Mouse (Mus musculus) gastrocnemius, postnatal 14 days (tissue): ENCODE data around the gene Acsbg2. TPM values are rescaled to one million over a fixed set of nuclear protein-coding genes. Genes with fewer than 3 reads are reported as not detected.

ENCODE experiments used
- DNase-seq: peaks from one replicate; pipeline ENCODE4 v3.0.0; 2021; ENCODE audit warnings: mixed read lengths
- intact Hi-C: fragments of 180-260 bp; cut with DNase I; formaldehyde crosslinking; loops from one replicate; pipeline ENCODE4 v1.15.1; 2025; ENCODE audit warnings: low total_unique reads
- total RNA-seq, 2 experiments: library from RNA; stranded (reverse); gene quantifications; 2 replicates each; pipeline ENCODE4 v1.2.3; 2021

The Acsbg2 gene
- total RNA-seq, 2 experiments from 2014 or later = not detected

GRCm38 (mm10) chr17:56830411-56831110, 43.7 kb downstream of the Acsbg2 start, which contains the start of gene Rfx2:
Gene Rfx2 (minus strand): TSS chr17:56831013.
- DNase-seq = no peak
- intact Hi-C loops = no loop called here

- no peak for DNase-seq
- intact Hi-C loops = loop anchor here (5.0 kb wide), 1 partner anchor 233 kb away; no protein-coding TSS in a partner anchor
These were observed 44.5 kb downstream of the Acsbg2 start for GRCm38 (mm10) chr17:56829795-56830194.

GRCm38 (mm10) chr17:56829171-56829570, 45.1 kb downstream of the Acsbg2 start:
- no peak for DNase-seq
- intact Hi-C loops = loop anchor here (5.0 kb wide), 1 partner anchor 233 kb away; no protein-coding TSS in a partner anchor

- intact Hi-C loops = loop anchor here (5.0 kb wide), 1 partner anchor 236 kb away; no protein-coding TSS in a partner anchor
- no peak for DNase-seq
These were observed 47.5 kb downstream of the Acsbg2 start for GRCm38 (mm10) chr17:56826718-56827117.

GRCm38 (mm10) chr17:56823352-56823751, 50.9 kb downstream of the Acsbg2 start:
- intact Hi-C loops = no loop called here
- no peak for DNase-seq

GRCm38 (mm10) chr17:56822380-56822779, 51.9 kb downstream of the Acsbg2 start:
- DNase-seq = no peak
- intact Hi-C loops = no loop called here

GRCm38 (mm10) chr17:56819694-56820111, 54.5 kb downstream of the Acsbg2 start:
- intact Hi-C loops = no loop called here
- DNase-seq = no peak

GRCm38 (mm10) chr17:56819032-56819545, 55.2 kb downstream of the Acsbg2 start:
- no peak for DNase-seq
- intact Hi-C loops = no loop called here

GRCm38 (mm10) chr17:56818067-56818636, 56.1 kb downstream of the Acsbg2 start:
- intact Hi-C loops = no loop called here
- DNase-seq = peak; percentile 37

GRCm38 (mm10) chr17:56815057-56815345, 59.2 kb downstream of the Acsbg2 start:
- DNase-seq = peak; percentile 32
- intact Hi-C loops = no loop called here

GRCm38 (mm10) chr17:56814316-56815056, 59.8 kb downstream of the Acsbg2 start:
- intact Hi-C loops = no loop called here
- peak; percentile 89 for DNase-seq

- intact Hi-C loops = no loop called here
These were observed 64.0 kb downstream of the Acsbg2 start for GRCm38 (mm10) chr17:56810245-56810644.

GRCm38 (mm10) chr17:56808518-56808917, 65.7 kb downstream of the Acsbg2 start:
- intact Hi-C loops = loop anchor here (5.0 to 10.0 kb wide), 4 partner anchors 49 to 466 kb away; partner anchors contain the start of gene Vav1
- peak; percentile 81 for DNase-seq

More at GRCm38 (mm10) chr17:56810245-56810644, 64.0 kb downstream of the Acsbg2 start:
- DNase-seq = peak; percentile 90

GRCm38 (mm10) chr17:56805784-56806183, 68.5 kb downstream of the Acsbg2 start:
- intact Hi-C loops = loop anchor here (5.0 to 10.0 kb wide), 4 partner anchors 52 to 469 kb away; partner anchors contain the start of gene Vav1

GRCm38 (mm10) chr17:56804952-56805351, 69.3 kb downstream of the Acsbg2 start:
- no peak for DNase-seq
- intact Hi-C loops = loop anchor here (5.0 to 10.0 kb wide), 4 partner anchors 52 to 470 kb away; partner anchors contain the start of gene Vav1

More at GRCm38 (mm10) chr17:56805784-56806183, 68.5 kb downstream of the Acsbg2 start:
- no peak for DNase-seq

GRCm38 (mm10) chr17:56802065-56802464, 72.2 kb downstream of the Acsbg2 start:
- intact Hi-C loops = loop anchor here (10.0 kb wide), 2 partner anchors 373 to 473 kb away; partner anchors contain the start of gene Vav1
- DNase-seq = no peak

GRCm38 (mm10) chr17:56799276-56799675, 75.0 kb downstream of the Acsbg2 start:
- intact Hi-C loops = no loop called here
- DNase-seq = no peak

- intact Hi-C loops = no loop called here
- no peak for DNase-seq
These were observed 80.5 kb downstream of the Acsbg2 start for GRCm38 (mm10) chr17:56793614-56794319.
